Mouse (Mus musculus) lung, postnatal 0 days (tissue): Measurements from ENCODE around the gene Yif1b. TPM values are rescaled to one million over a fixed set of nuclear protein-coding genes. Genes with fewer than 3 reads are reported as not detected.
A peak's percentile ranks its signal among the peaks of the same experiment; 100 is the strongest.

Source experiments
- ATAC-seq: fragments of 200-750 bp; cut with Nextera tagmentation; 2 replicates; pipeline ENCODE4 v1.8.0; 2017; ENCODE audit warnings: moderate library complexity
- DNase-seq: peaks from one replicate; pipeline ENCODE4 v3.0.0-alpha.2; 2016; ENCODE audit warnings: low spot score
- H3K27ac ChIP-seq: fragments of 300-500 bp; sonication (generic); 2 replicates; pipeline ENCODE4 v1.5.1; 2014; ENCODE audit warnings: antibody characterized with exemption, mild to moderate bottlenecking, low read length, mixed read lengths
- H3K27me3 ChIP-seq: fragments of 300-500 bp; sonication (generic); replicated peaks from 2 replicates; pipeline ENCODE4 v1.6.1; 2014; ENCODE audit warnings: low read length, mixed read lengths; ENCODE audit not compliant: insufficient read depth
- H3K36me3 ChIP-seq: fragments of 300-500 bp; sonication (generic); 2 replicates; pipeline ENCODE4 v1.6.1; 2014; ENCODE audit warnings: low read length, mixed read lengths; ENCODE audit not compliant: insufficient read depth
- H3K4me1 ChIP-seq: fragments of 300-500 bp; sonication (generic); 2 replicates; pipeline ENCODE4 v1.6.1; 2014; ENCODE audit warnings: antibody characterized with exemption, low read depth, low read length, mixed read lengths; ENCODE audit not compliant: insufficient read depth
- H3K4me2 ChIP-seq: fragments of 300-500 bp; sonication (generic); replicated peaks from 2 replicates; pipeline ENCODE4 v1.6.1; 2014; ENCODE audit warnings: low read depth, mild to moderate bottlenecking, low read length, moderate library complexity, mixed read lengths
- H3K4me3 ChIP-seq: fragments of 300-500 bp; sonication (generic); 2 replicates; pipeline ENCODE4 v1.5.1; 2014; ENCODE audit warnings: low read depth, low read length
- H3K9ac ChIP-seq: fragments of 300-500 bp; sonication (generic); replicated peaks from 2 replicates; pipeline ENCODE4 v1.6.1; 2014; ENCODE audit warnings: low read depth, mild to moderate bottlenecking
- H3K9me3 ChIP-seq: fragments of 300-500 bp; sonication (generic); 2 replicates; pipeline ENCODE4 v1.6.1; 2016; ENCODE audit warnings: low read length, mixed read lengths
- CTCF ChIP-seq: IDR thresholded peaks from 2 replicates; pipeline ENCODE4 v1.5.1; 2016; ENCODE audit warnings: antibody characterized with exemption, mild to moderate bottlenecking
- EP300 ChIP-seq: IDR thresholded peaks from 2 replicates; pipeline ENCODE4 v1.6.1; 2016; ENCODE audit warnings: antibody characterized with exemption, mild to moderate bottlenecking, control low read depth
- WGBS: fragments of 180-500 bp; shearing (Covaris S2); extraction: QIAGEN DNeasy Blood & Tissue Kit; methylation state at CpG from one replicate; pipeline ENCODE4 v1.1.7; 2014; 5-methylcytosine and 5-hydroxymethylcytosine counted together
- polyA plus RNA-seq: library from polyadenylated mRNA; unstranded; fragments of >200 nt; fragmentation: Nextera tagmentation; extraction: Ambion mirVana; gene quantifications from 2 replicates; pipeline ENCODE4 v1.2.1, GENCODE M21; 2015

Yif1b gene
- polyA plus RNA-seq, 1 experiment from 2014 or later, result 96.2 TPM

GRCm38 (mm10) chr7:29251166-29251565 is 13.0 kb downstream of the Yif1b start:
- Histone ChIP-seq H3K27me3 (no peaks in the 10 kb centered on the region), H3K9me3 (no peaks in the 10 kb centered on the region), H3K36me3 (no peaks in the 10 kb centered on the region), H3K9ac (no peak overlapping the region), H3K4me1 (peaks cover 5% of the 10 kb centered on the region), H3K4me3 (no peak overlapping the region), H3K27ac (no peak overlapping the region), H3K4me2 (no peak overlapping the region)
- DNase-seq (no peak), ATAC-seq (no peak)
- TF ChIP-seq CTCF, result no peak
- no peak for TF ChIP-seq EP300
- WGBS, result 71% methylated on average over 3 of the region's 3 CpGs

DNA sequence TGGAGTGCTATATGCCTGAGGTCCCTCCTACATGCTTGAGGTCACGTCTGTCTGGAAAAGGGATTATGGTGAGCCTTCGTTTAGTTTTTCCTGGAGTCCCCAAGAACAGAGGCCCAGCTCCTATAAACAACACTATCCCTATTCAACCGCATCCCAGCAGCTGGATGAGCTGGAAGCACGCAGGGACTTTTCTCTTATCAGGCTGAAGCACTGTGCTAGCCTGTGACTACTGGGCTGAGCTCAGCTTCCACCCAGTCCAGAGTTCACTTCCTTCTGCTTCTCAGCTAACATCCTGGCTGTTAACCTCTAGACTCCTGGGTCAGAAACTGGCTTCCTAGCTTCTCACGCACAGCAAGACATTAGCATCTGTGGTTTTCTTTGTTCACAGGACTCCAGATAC is 15.7 kb downstream of the Yif1b start:
- H3K36me3 ChIP-seq, result no peaks in the 10 kb centered on the region
- no peak overlapping the region for H3K4me3 ChIP-seq
- no peak for DNase-seq
- no peaks in the 10 kb centered on the region for H3K27me3 ChIP-seq
- 40% methylated on average over 5 of the region's 5 CpGs for WGBS
- no peaks in the 10 kb centered on the region for H3K9me3 ChIP-seq
- no peak for ATAC-seq
- peaks cover 12% of the 10 kb centered on the region for H3K4me1 ChIP-seq
- H3K4me2 ChIP-seq, result no peak overlapping the region
- H3K9ac ChIP-seq, result no peak overlapping the region
- no peak overlapping the region for H3K27ac ChIP-seq
- no peak for TF ChIP-seq CTCF
- no peak for TF ChIP-seq EP300

DNA sequence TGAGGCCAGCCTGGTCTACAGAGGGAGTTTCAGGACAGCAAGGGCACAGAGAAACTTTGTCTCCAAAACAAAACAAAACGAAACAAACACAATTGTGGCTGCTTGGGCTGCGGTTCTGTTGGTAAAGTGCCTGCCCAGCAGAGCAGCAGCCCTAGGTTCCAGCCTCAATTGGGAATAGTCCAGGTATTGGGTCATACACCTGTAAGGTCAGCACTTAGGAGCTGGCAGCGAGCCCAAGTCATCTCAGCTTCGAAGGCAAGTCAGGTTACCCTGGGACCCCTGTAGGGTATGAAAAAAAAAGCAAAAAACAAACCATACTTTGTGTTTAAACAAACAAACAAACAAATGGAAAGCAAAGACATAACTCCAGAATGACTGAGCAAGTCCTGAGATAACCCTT is 17.7 kb downstream of the Yif1b start:
- TF ChIP-seq EP300, result no peak
- TF ChIP-seq CTCF, result no peak
- Histone ChIP-seq H3K4me2 (no peak overlapping the region), H3K4me1 (peaks cover 12% of the 10 kb centered on the region), H3K9ac (no peak overlapping the region), H3K4me3 (no peak overlapping the region), H3K9me3 (no peaks in the 10 kb centered on the region), H3K36me3 (no peaks in the 10 kb centered on the region), H3K27ac (no peak overlapping the region), H3K27me3 (no peaks in the 10 kb centered on the region)
- WGBS, result 63% methylated on average over 4 of the region's 4 CpGs
- ATAC-seq (no peak), DNase-seq (no peak)

DNA sequence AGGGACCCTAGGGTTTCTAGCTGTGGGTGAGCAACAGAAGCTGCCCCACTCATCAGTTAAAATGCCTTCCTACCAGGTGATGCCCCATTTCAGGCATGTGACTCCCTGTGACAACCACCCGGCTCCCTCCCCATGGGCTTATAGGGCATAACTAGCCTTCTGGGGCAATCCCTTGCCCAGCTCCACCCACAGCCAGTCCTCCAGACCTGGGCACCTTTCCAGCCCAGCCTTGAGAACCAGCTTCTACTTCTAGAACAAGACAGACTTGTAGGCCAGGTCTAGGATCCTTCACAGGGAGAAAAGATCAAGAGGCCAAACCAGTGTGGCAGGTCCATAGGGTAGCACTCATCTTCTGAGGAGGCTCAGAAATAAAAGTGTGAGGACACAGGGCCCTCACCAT is 19.2 kb downstream of the Yif1b start:
- Histone ChIP-seq H3K4me3 (no peak overlapping the region), H3K27me3 (no peaks in the 10 kb centered on the region), H3K9ac (no peak overlapping the region), H3K4me2 (no peak overlapping the region), H3K27ac (peak overlapping the region; percentile 62; the same call in 1 of the 2 replicates), H3K4me1 (peaks cover 16% of the 10 kb centered on the region), H3K36me3 (no peaks in the 10 kb centered on the region), H3K9me3 (no peaks in the 10 kb centered on the region)
- ATAC-seq (peak; percentile 87), DNase-seq (peak; percentile 84)
- 60% methylated on average over 1 of the region's 1 CpGs for WGBS
- TF ChIP-seq CTCF, result no peak
- TF ChIP-seq EP300, result no peak; the same call in 1 of the 2 replicates

DNA sequence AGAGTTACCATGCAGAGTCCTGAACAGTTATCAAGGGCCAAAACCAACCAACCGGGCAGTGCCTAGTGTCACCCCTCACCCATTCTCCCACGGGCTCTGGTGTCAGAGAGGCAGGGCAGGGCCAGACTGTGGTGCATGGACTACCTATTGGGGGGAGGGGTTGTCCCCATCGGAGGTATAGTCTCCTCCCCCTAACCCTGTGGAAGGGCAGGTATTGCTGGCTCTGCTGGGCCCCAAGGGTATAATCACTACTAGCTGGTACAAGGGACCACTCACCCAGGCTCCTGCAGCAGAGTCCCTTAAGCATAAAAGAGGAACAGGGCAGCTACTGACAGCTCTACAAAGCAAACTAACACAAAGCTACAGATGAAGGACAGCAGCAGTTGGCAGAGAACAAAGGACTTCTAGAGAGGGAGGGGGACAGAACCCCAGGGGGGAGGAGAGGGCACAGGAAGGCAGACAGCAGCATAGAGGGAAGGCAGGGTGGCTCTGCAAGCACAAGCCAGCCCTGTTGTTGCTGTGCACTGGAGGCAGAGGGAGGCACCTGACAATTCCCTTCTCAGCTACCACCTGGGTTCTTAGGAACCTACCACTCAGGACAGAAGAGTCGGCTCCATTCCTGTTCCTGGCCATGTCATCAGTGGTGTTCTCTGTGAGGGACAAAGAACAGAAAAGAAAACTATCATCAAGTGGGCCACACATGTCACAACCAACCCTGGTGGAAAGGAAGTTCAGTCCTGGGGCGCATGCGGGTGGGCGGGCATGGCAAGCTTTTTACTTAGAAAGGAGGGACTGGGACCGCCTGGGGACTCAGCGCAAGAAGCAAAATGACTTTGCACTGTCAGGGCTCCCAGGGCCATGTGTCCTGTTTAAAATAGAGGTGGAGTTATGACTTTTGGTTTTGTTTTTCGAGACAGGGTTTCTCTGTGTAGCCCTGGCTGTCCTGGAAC is 21.9 kb downstream of the Yif1b start:
- no peak for DNase-seq
- Histone ChIP-seq H3K9ac (no peak overlapping the region), H3K27ac (no peak overlapping the region; the same call in 1 of the 2 replicates), H3K4me3 (no peak overlapping the region), H3K4me2 (no peak overlapping the region), H3K27me3 (no peaks in the 10 kb centered on the region), H3K36me3 (no peaks in the 10 kb centered on the region), H3K4me1 (peaks cover 19% of the 10 kb centered on the region), H3K9me3 (no peaks in the 10 kb centered on the region)
- 70% methylated on average over 10 of the region's 10 CpGs for WGBS
- no peak for TF ChIP-seq CTCF
- no peak for TF ChIP-seq EP300
- ATAC-seq, result no peak

DNA sequence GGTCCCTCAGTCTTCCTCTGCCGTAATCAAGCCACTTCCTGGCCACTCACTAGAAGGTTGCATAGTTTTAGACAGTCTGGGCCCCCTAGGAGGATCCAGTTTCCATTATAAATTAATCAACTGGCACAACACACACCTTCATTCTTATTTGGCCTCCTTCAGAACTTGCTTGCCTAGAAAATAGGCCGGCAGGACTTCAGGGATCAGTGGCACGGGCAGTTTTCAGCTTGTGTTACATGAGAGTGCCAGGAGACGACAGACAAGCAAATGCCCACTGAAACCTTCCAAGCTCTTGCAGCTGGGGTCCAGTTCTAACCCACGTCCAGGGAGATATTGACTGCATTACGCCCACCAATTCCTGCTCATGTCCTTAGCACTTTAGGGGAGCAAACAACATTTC is 24.0 kb downstream of the Yif1b start:
- TF ChIP-seq EP300 (no peak), CTCF (no peak)
- H3K9ac ChIP-seq, result no peak overlapping the region
- DNase-seq (no peak), ATAC-seq (no peak)
- H3K4me2 ChIP-seq, result no peak overlapping the region
- peak overlapping the region; percentile 57 for H3K27ac ChIP-seq
- H3K36me3 ChIP-seq, result no peaks in the 10 kb centered on the region
- H3K4me3 ChIP-seq, result no peak overlapping the region
- H3K27me3 ChIP-seq, result no peaks in the 10 kb centered on the region
- WGBS, result 43% methylated on average over 6 of the region's 6 CpGs
- H3K9me3 ChIP-seq, result no peaks in the 10 kb centered on the region
- H3K4me1 ChIP-seq, result peaks cover 16% of the 10 kb centered on the region
